In genomic region chr6:50507466-50507865, GRCm38 (mm10) we compare ENCODE assay signal across 20 mouse cellular contexts. TPM values are rescaled to one million over a fixed set of nuclear protein-coding genes. Genes with fewer than 3 reads are reported as not detected.
DNase-seq lines count a peak whose midpoint lies in the region; ATAC-seq and TF ChIP-seq lines count a peak whose summit lies in the region.
"Had no signal": no experiment of that assay in that cellular context is flagged by ENCODE, and none has a peak within 500 bp of the region (broad histone marks: within the 10 kb centered on the region; RNA-seq: fewer than 3 reads in every experiment).

No protein-coding gene starts in this region.

- no peaks in the 10 kb centered on the region for H3K9me3 ChIP-seq in CH12.LX (replicated peaks; ENCODE audit: low read length)
- H3K9me3 ChIP-seq: embryonic facial prominence, embryonic 12.5 days; forebrain, embryonic 15.5 days; heart, embryonic 13.5 days; hindbrain, embryonic 12.5 days had no signal

- H3K9ac ChIP-seq in CH12.LX (ENCODE audit: insufficient read depth, low read depth) = no peak overlapping the region
- H3K9ac ChIP-seq: embryonic facial prominence, embryonic 12.5 days; forebrain, embryonic 15.5 days; heart, embryonic 13.5 days; hindbrain, embryonic 12.5 days had no signal

- no peaks in the 10 kb centered on the region for H3K79me2 ChIP-seq in CH12.LX (replicated peaks; ENCODE audit: control insufficient read depth, extremely low read depth, insufficient read depth, poor library complexity, severe bottlenecking)

- no peak overlapping the region for H3K27ac ChIP-seq in CH12.LX (ENCODE audit: insufficient read depth, low read depth)
- H3K27ac ChIP-seq: embryonic facial prominence, embryonic 12.5 days; forebrain, embryonic 15.5 days; heart, embryonic 13.5 days; hindbrain, embryonic 12.5 days had no signal

- in situ Hi-C loops in CH12.LX (cut with MboI; ENCODE audit: low pct_ligation_motif_present, low pct_unique_long_range_greater_than_20kb, low sequenced_read_pairs) = no loop called here

- H3K36me3 ChIP-seq in CH12.LX (replicated peaks in 1 of 2; ENCODE audit: control insufficient read depth in 1 of 2, insufficient read depth in 1 of 2, low read length in 1 of 2) = no peaks in the 10 kb centered on the region
- H3K36me3 ChIP-seq: embryonic facial prominence, embryonic 12.5 days; forebrain, embryonic 15.5 days; heart, embryonic 13.5 days; hindbrain, embryonic 12.5 days had no signal

- no peak for TF ChIP-seq EP300 in CH12.LX (IDR thresholded peaks at IDR 0.05; ENCODE audit: low read length)

- H3K27me3 ChIP-seq in CH12.LX (replicated peaks) = peaks cover 2% of the 10 kb centered on the region
- H3K27me3 ChIP-seq: embryonic facial prominence, embryonic 12.5 days; forebrain, embryonic 15.5 days; heart, embryonic 13.5 days; hindbrain, embryonic 12.5 days had no signal

- no peak overlapping the region for H3K4me2 ChIP-seq in CH12.LX (ENCODE audit: insufficient read depth, low read depth, poor library complexity, severe bottlenecking)
- H3K4me2 ChIP-seq: embryonic facial prominence, embryonic 12.5 days; forebrain, embryonic 15.5 days; heart, embryonic 13.5 days; hindbrain, embryonic 12.5 days had no signal

- H3K4me3 ChIP-seq in CH12.LX (replicated peaks in 1 of 3; ENCODE audit: low read depth in 2 of 3, low read length in 2 of 3, poor library complexity in 1 of 3) = no peak overlapping the region
- H3K4me3 ChIP-seq: embryonic facial prominence, embryonic 12.5 days; forebrain, embryonic 15.5 days; heart, embryonic 13.5 days; hindbrain, embryonic 12.5 days had no signal

- no peaks in the 10 kb centered on the region for H3K4me1 ChIP-seq in CH12.LX (ENCODE audit: control insufficient read depth in 1 of 2, insufficient read depth in 2 of 2)
- H3K4me1 ChIP-seq: embryonic facial prominence, embryonic 12.5 days; forebrain, embryonic 15.5 days; heart, embryonic 13.5 days; hindbrain, embryonic 12.5 days had no signal

- peak; percentile 85 for ATAC-seq in granulocyte monocyte progenitor cell, adult 5-6 weeks (replicated peaks; ENCODE audit: poor library complexity, severe bottlenecking)
- ATAC-seq in monocyte, adult 5-6 weeks (replicated peaks; ENCODE audit: insufficient number of reproducible peaks, low FRiP score, low TSS enrichment, poor library complexity, severe bottlenecking) = 0 out of 2 replicates have a peak, but pooled peaks have one; percentile 13
- ATAC-seq: CD4-positive, CD25-positive, alpha-beta regulatory T cell, adult 4 months; forebrain, embryonic 15.5 days; hindbrain, embryonic 16.5 days had no signal

- dilution Hi-C loops in CH12.LX (cut with MboI; ENCODE audit: extremely low pct_ligation_motif_present, extremely low pct_unique_long_range_greater_than_20kb, low sequenced_read_pairs) = no loop called here

- DNase-seq in 416B (ENCODE audit: low read depth) (peak; percentile 77), CH12.LX (ENCODE audit: extremely low read depth) (peak; percentile 21)
- no peak for DNase-seq in left cerebral cortex, adult 11 months (ENCODE audit: low spot score)
- DNase-seq in right cerebral cortex, postnatal 25 days = no peak
- no peak for DNase-seq in layer of hippocampus, adult 8-10 months (ENCODE audit: low spot score in 2 of 2)
- DNase-seq: adrenal gland, adult 2 months; adrenal gland, postnatal 25 days; B cell, adult 2 months; cerebellum, adult 2 months; cerebellum, postnatal 14 days; gastrocnemius, postnatal 10 days; heart, postnatal 36 days had no signal

- TF ChIP-seq POLR2A in CH12.LX (IDR thresholded peaks at IDR 0.05; ENCODE audit: low read depth, low read length) = no peak

- peak in 1 of 2 experiments; percentile 26; a peak in 2 of 4 replicates for TF ChIP-seq CTCF in CH12.LX (conservative IDR thresholded peaks at IDR 0.05 in 1 of 2, IDR thresholded peaks at IDR 0.05 in 1 of 2; ENCODE audit: low read depth in 2 of 2, low read length in 2 of 2)

- peak; percentile 9 for TF ChIP-seq RAD21 in CH12.LX (IDR thresholded peaks at IDR 0.05; ENCODE audit: low read depth, low read length)

TF ChIP-seq in CH12.LX, 34 proteins besides CTCF, POLR2A, EP300 and RAD21:
- TF ChIP-seq USF1 (IDR thresholded peaks at IDR 0.05; ENCODE audit: low read depth, low read length) (no peak), ETS1 (conservative IDR thresholded peaks at IDR 0.05; ENCODE audit: low read depth, low read length) (no peak), SMC3 (IDR thresholded peaks at IDR 0.05; ENCODE audit: low read depth, low read length) (no peak), CHD2 (IDR thresholded peaks at IDR 0.05; ENCODE audit: low read length) (no peak)

RNA-seq across cellular contexts. Expression of gene Osbpl3, which starts 51.5 kb away (rescaled TPM):
- total RNA-seq in CH12.LX (2012; rRNA removed) = 7.7 and 8.1 TPM in 2 replicates
- total RNA-seq in CH12.LX (2014; rRNA removed) = 2.2 and 2.7 TPM in 2 replicates
- 3.5 and 3.8 TPM in 2 replicates for polyA plus RNA-seq in CH12.LX (2012; ENCODE audit: insufficient read length, low read depth)
- 9.1 TPM in 2 replicates for total RNA-seq in granulocyte monocyte progenitor cell, adult 5-6 weeks (2014; fragmentation: Nextera tagmentation)
- total RNA-seq in granulocyte monocyte progenitor cell, adult 5-6 weeks (2017) = 8.9 and 9.3 TPM in 2 replicates
- total RNA-seq in monocyte, adult 5-6 weeks (2017) = 58.3 to 144 TPM (median 65.9 TPM) in 3 replicates
- 10 to 100 TPM; 18.5 to 22.5 (median 19.7) TPM for total RNA-seq in layer of hippocampus, adult 8-10 months (2022)

RNA-seq across cellular contexts. Expression of gene Cycs, which starts 58.9 kb away (rescaled TPM):
- total RNA-seq in CH12.LX (2012; rRNA removed) = 44.6 and 78.9 TPM in 2 replicates
- total RNA-seq in CH12.LX (2014; rRNA removed) = 122 and 137 TPM in 2 replicates
- polyA plus RNA-seq in CH12.LX (2012; ENCODE audit: insufficient read length, low read depth) = 23.0 and 34.2 TPM in 2 replicates
- total RNA-seq in granulocyte monocyte progenitor cell, adult 5-6 weeks (2014; fragmentation: Nextera tagmentation) = 107 and 124 TPM in 2 replicates
- total RNA-seq in granulocyte monocyte progenitor cell, adult 5-6 weeks (2017) = 136 and 163 TPM in 2 replicates
- 89.4 to 102 TPM (median 102 TPM) in 3 replicates for total RNA-seq in monocyte, adult 5-6 weeks (2017)
- total RNA-seq in layer of hippocampus, adult 8-10 months (2022) = 10 to 100 TPM; 36.4 to 45.7 (median 39.8) TPM

Comparison
In these comparisons a context has a peak if more than half of its experiments do, and no peak if none do; other contexts are left out.
1. DNase-seq: peak in 416B (single experiment) and CH12.LX (single experiment); none in left cerebral cortex, adult 11 months (single experiment), right cerebral cortex, postnatal 25 days (single experiment) and layer of hippocampus, adult 8-10 months (0 of 2).